Mouse (Mus musculus) E14TG2a.4 (cell line): Measurements from ENCODE around the gene Lexm.

ENCODE experiments used
- CTCF ChIP-seq: conservative IDR thresholded peaks from 2 replicates; pipeline ENCODE4 v1.5.1; 2014; ENCODE audit warnings: low read length
- NANOG ChIP-seq: IDR thresholded peaks from 2 replicates; pipeline ENCODE4 v1.6.1; 2014; ENCODE audit warnings: borderline replicate concordance, low read length, mixed read lengths

GRCm38 (mm10) chr4:106606639-106607554 is 10.1 kb downstream of the Lexm start:
- TF ChIP-seq CTCF, result no peak
- no peak for TF ChIP-seq NANOG
